Mouse (Mus musculus) neutrophil, adult 65 days (primary cell): ENCODE data around the gene Zfp558. TPM values are rescaled to one million over a fixed set of nuclear protein-coding genes. Genes with fewer than 3 reads are reported as not detected.

ENCODE experiments used
- total RNA-seq: library from RNA; stranded (reverse); gene quantifications from 2 replicates; pipeline ENCODE4 v1.2.4, GENCODE M21; 2023

Zfp558 gene
- not detected in 2 replicates for total RNA-seq

DNA sequence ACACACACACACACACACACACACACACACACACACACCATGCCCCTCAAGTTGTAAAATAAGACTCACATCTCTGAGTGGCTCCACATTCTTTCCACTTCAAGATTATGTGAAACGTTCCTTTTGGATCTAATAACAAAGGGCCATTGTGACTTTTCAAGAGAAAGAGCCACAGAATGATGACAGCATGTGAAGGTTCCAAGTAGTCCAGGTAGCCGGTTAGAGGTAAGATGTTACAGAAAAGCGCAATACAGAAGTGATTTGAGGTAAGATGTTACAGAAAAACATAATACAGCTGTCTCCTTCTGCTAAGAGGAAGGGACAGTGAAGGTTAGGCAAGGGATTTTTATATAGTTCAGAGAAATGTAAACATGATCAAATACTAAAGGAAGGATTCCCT is at the start of gene Zfp558, which contains the start of gene Mbd3l1:
Zfp558 (minus strand) TSS at position 101 of the 400 bp plus-strand sequence.
Mbd3l1 (plus strand) TSS at position 192 of the 400 bp plus-strand sequence.

GRCm38 (mm10) chr9:18430354-18430753 is 47.7 kb downstream of the Zfp558 start, which contains the start of gene Mbd3l2:
Gene Mbd3l2, plus strand, starts transcription at chr9:18430654.

Other genes with a start within 250 kb of the Zfp558 start
- 29.6 and 32.0 TPM in 2 replicates for gene Chordc1, start 186.1 kb downstream of the Zfp558 start, total RNA-seq
- gene Naalad2, start 75.3 kb downstream of the Zfp558 start, total RNA-seq = not detected in 2 replicates
- not detected in 2 replicates for gene Ubtfl1, start 73.8 kb downstream of the Zfp558 start, total RNA-seq
- not detected in 2 replicates for gene Mbd3l2, start 47.6 kb downstream of the Zfp558 start, total RNA-seq
- not detected in 2 replicates for gene Mbd3l1, start 91 bp upstream of the Zfp558 start, total RNA-seq
- not detected in 2 replicates for gene Muc16, start 196.3 kb upstream of the Zfp558 start, total RNA-seq